Mouse (Mus musculus): ENCODE measurements around the gene Rpl36a. TPM values are rescaled to one million over a fixed set of nuclear protein-coding genes. Genes with fewer than 3 reads are reported as not detected.

The Rpl36a gene
- total RNA-seq (2015) (854 and 930 TPM in 2 replicates), total RNA-seq (2017) (3,467 and 4,087 TPM in 2 replicates)

DNA sequence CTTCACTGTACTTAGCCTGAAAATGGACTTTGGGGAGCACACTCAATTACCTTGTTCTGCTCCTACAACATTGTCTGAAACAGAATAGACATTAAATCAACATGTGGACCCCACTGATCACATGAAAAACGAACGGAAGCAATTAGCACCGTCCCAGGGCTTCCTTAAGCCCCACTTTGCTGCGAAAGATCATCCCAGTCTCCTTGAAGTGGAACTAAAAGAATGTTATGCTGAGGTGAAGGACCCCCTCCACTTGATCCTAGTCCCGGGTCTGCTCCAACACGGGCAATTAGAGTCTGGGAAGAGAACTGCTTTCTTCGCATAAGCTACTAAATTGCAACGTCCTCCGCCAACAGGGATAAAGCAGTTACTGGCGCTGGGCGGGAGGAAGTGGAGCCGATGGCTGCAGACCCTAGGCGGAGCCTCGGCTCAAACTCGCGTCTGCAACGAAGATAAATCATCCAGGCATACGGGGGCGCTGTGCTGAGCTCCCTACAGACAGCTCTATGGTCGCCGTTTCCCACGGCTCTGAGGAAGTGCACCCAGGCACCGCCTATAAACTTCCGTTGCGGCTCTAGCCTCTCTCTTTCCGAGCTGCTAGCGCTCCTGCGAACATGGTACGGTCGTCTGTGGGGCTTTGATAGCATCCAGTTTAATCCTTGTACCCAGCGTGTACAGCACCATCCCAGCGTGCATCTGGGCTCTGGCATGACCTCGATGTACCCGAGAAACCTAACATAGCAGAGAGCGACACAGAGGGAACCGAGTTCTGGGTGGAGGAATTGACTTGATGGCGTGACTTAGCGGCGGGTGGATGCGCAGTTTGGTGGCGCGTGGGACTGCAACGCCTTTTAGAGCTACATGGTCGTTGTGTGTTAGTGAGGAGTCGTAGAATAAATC, at the start of gene Rpl36a:
Gene Rpl36a (plus strand): TSS at position 552 of the 900 bp plus-strand sequence.
- peak; percentile 85 for ATAC-seq (ENCODE audit: poor library complexity, severe bottlenecking)

DNA sequence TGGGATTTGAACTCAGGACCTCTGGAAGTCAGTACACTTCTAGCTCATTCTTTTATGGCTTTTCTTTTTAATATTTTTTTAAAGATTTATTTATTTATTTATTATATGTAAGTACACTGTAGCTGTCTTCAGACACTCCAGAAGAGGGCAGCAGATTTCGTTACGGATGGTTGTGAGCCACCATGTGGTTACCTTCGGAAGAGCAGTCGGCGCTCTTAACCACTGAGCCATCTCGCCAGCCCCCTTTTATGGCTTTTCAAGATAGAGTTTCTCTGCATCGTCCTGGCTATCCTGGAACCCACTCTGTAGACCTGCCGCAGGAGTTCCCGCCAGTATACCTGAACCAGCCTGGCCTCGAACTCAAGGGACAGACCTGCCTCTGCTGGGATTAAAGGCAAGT, 45.7 kb upstream of the Rpl36a start:
- ATAC-seq (ENCODE audit: poor library complexity, severe bottlenecking): peak; percentile 45; the same call in 1 of the 2 replicates

GRCm38 (mm10) chrX:134540414-134541135, 44.9 kb upstream of the Rpl36a start:
- ATAC-seq (ENCODE audit: poor library complexity, severe bottlenecking): peak; percentile 19; the same call in 1 of the 2 replicates

- ATAC-seq (ENCODE audit: poor library complexity, severe bottlenecking): peak; percentile 80
Observed at GRCm38 (mm10) chrX:134541145-134541954, 44.1 kb upstream of the Rpl36a start, which contains the start of gene Timm8a1. TSS of gene Timm8a1 (minus strand) at chrX:134541865.

DNA sequence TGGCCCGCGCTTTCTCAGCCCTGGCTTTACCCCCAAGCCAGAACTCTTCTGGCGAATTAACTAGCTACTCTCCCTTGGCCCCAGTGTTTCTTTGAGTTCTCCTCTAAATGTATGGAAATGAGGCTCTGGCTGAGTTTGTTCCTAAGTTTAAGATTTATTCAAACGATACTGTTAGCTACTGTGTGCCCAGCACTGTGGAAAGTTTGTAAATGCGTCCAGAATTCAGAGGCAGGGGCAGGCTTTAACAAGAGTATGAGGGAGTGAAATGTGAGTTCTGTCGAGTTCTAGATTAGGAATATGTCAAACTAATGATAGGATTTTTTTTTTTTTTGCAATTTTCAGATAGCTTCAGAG, 43.5 kb upstream of the Rpl36a start:
- no peak for ATAC-seq (ENCODE audit: poor library complexity, severe bottlenecking)

- no peak for ATAC-seq (ENCODE audit: poor library complexity, severe bottlenecking)
Observed at GRCm38 (mm10) chrX:134547330-134547729, 38.1 kb upstream of the Rpl36a start.

- ATAC-seq (ENCODE audit: poor library complexity, severe bottlenecking): peak; percentile 69; the same call in 1 of the 2 replicates
Observed at GRCm38 (mm10) chrX:134550903-134551302, 34.6 kb upstream of the Rpl36a start.

- no peak for ATAC-seq (ENCODE audit: poor library complexity, severe bottlenecking)
Observed at GRCm38 (mm10) chrX:134553326-134553725, 32.1 kb upstream of the Rpl36a start.

- ATAC-seq (ENCODE audit: poor library complexity, severe bottlenecking): peak; percentile 77
Observed at GRCm38 (mm10) chrX:134554425-134554824, 31.0 kb upstream of the Rpl36a start.

DNA sequence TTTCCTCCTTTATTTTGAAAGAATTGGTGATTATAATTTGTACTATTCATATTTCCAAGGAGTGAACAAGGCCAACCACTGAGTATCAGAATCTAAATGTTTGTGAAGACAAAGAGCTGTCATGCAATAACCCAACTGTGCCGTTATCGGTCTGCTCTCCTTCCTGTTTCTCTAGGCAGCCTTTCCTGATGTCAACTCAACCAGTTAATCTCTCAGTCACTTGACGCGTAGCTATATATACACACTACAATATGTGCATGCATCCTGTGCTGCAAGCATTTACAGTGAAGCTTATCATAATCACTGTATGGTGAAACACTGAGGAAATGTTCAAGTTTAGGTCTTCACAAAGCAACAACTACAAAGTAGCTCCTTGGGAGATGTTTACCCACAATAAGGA, 21.1 kb upstream of the Rpl36a start:
- ATAC-seq (ENCODE audit: poor library complexity, severe bottlenecking): peak; percentile 51

DNA sequence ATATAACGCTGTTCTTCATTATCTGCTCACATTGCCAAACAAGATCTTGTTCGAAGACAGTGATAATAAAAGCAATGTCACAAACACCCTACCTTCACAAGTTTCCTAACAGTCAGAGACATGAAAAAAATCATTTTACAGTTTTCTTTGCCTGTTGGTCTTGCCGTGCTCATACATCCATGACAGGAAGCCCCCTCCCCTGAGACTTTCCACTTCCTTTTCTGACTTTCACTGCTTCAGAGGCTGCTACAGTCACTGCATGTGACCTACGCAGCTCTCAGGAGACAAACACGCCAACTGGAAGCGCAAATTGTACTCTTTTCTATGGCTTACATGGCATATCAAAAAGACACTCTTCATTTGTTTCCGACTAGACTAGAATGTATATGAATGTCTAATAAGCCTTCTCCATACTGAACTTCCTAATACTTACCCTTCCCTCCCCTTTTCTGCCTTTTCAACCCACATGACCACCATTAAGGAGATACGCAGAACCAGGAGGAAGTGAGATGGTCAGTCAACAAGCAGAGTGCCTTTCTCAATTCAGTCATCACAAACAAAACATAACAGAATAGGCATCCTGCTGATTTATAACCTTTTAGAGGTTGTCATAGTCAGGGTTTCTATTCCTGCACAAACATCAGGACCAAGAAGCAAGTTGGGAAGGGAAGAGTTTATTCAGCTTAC, 18.8 kb upstream of the Rpl36a start:
- ATAC-seq (ENCODE audit: poor library complexity, severe bottlenecking): peak; percentile 71

- ATAC-seq (ENCODE audit: poor library complexity, severe bottlenecking): no peak
Observed at GRCm38 (mm10) chrX:134577896-134578295, 7.6 kb upstream of the Rpl36a start.

- ATAC-seq (ENCODE audit: poor library complexity, severe bottlenecking): no peak
Observed at GRCm38 (mm10) chrX:134580528-134581305, 4.7 kb upstream of the Rpl36a start.

- ATAC-seq (ENCODE audit: poor library complexity, severe bottlenecking): no peak
Observed at GRCm38 (mm10) chrX:134582270-134582669, 3.2 kb upstream of the Rpl36a start.

DNA sequence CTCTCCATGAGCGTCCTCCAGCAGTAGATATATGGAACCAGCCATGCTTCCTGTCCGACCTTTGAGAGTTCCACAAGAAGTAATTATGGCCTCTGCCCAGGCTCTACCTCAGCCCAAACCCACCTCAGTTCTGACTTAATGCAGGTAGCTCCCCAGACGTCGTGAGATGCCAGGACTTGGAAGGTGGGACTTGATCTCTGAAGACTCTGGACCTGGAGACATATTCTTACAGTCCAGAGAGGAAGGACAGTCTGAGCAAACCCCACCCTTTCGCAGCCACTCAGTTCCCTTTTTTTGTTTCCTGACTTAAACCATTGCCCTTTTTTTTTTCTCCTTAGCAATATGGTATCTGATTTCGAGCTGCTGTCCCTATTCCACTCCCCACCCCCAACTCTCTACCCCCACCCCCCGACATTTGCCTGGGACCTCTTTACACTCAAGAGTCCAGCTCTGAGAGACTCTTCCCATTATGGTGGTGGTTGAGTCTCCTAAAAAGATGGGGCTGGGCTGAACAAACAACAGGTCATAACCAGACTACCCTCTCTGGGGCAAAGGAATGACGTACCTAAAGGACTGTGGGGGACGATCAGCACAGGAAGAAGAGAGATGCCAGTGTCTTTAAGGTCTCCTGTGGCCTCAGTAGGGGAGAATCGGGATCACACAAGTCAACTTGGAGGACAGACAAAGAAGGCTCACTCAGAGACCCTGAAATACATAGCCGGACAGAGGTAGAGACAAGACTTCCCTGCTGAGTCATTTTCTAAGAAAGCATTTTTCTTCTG, 2.4 kb upstream of the Rpl36a start, which contains the start of gene Btk:
Gene Btk (minus strand): TSS at position 683 of the 782 bp plus-strand sequence.
- peak; percentile 41 for ATAC-seq (ENCODE audit: poor library complexity, severe bottlenecking)

DNA sequence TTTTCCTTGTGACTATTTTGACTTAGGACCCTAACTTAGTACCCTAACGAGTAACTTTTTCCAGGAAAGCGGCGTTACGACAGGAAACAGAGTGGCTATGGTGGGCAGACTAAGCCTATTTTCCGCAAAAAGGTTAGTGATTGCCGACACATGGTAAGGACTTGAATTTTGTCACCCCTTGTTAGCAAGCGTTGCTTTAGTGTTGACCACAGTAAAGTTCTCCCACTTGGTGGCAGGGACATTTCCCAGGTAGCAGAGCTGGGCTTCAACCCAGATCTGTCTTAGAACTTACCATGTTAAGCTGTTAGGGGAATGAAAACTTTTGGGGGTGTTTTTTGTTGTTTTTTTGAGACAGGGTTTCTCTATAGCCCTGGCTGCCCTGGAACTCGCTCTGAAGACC, 993 bp downstream of the Rpl36a start:
- ATAC-seq (ENCODE audit: poor library complexity, severe bottlenecking): no peak

DNA sequence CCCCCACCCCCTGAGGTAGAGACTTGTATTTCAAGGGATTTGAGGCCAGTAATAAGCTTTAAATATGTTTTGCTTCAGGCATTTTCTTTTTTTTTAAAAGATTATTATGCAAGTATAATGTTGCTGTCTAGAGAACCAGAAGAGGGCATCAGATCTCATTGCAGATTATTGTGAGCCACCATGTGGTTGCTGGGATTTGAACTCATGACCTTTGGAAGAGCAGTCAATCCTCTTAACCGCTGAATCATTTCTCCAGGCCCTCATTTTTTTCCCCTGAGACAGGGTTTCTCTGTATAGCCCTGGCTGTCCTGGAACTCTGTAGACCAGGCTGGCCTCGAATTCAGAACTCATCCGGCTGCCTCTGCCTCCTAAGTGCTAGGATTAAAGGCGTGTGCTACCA, 2.8 kb downstream of the Rpl36a start:
- ATAC-seq (ENCODE audit: poor library complexity, severe bottlenecking): no peak

- ATAC-seq (ENCODE audit: poor library complexity, severe bottlenecking): no peak
Observed at GRCm38 (mm10) chrX:134588997-134589396, 3.5 kb downstream of the Rpl36a start.

GRCm38 (mm10) chrX:134589836-134590235, 4.4 kb downstream of the Rpl36a start:
- no peak for ATAC-seq (ENCODE audit: poor library complexity, severe bottlenecking)
